Mouse (Mus musculus) cerebellum, adult 18-20 months (tissue): ENCODE data around the gene Plcg2.

ENCODE experiments used
- DNase-seq, 2 experiments: peaks; one replicate each; pipeline ENCODE4 v3.0.0; 2021

The Plcg2 gene

GRCm38 (mm10) chr8:117498179-117498914, at the start of gene Plcg2:
Gene Plcg2, plus strand, starts transcription at chr8:117498291.
- no peak for DNase-seq

GRCm38 (mm10) chr8:117451072-117451471, 47.0 kb upstream of the Plcg2 start:
- DNase-seq, result no peak

- no peak for DNase-seq
These were observed 44.1 kb upstream of the Plcg2 start for GRCm38 (mm10) chr8:117453974-117454373.

GRCm38 (mm10) chr8:117454516-117455116, 43.5 kb upstream of the Plcg2 start:
- no peak for DNase-seq

- no peak for DNase-seq
These were observed 42.4 kb upstream of the Plcg2 start for GRCm38 (mm10) chr8:117455701-117456100.

- no peak for DNase-seq
These were observed 39.7 kb upstream of the Plcg2 start for GRCm38 (mm10) chr8:117458440-117458839.

- DNase-seq, result no peak
These were observed 35.3 kb upstream of the Plcg2 start for GRCm38 (mm10) chr8:117462701-117463284.

- DNase-seq, result no peak
These were observed 33.6 kb upstream of the Plcg2 start for GRCm38 (mm10) chr8:117464525-117464924.

- DNase-seq, result peak; percentile 58 to 60
These were observed 32.8 kb upstream of the Plcg2 start for GRCm38 (mm10) chr8:117465250-117465649.

GRCm38 (mm10) chr8:117467466-117467865, 30.6 kb upstream of the Plcg2 start:
- no peak for DNase-seq

GRCm38 (mm10) chr8:117469431-117470341, 28.4 kb upstream of the Plcg2 start:
- no peak for DNase-seq

- peak; percentile 43 to 48 for DNase-seq
These were observed 27.7 kb upstream of the Plcg2 start for GRCm38 (mm10) chr8:117470342-117470781.

- peak; percentile 36 to 57 for DNase-seq
These were observed 26.9 kb upstream of the Plcg2 start for GRCm38 (mm10) chr8:117471174-117471573.

- DNase-seq, result no peak
These were observed 26.4 kb upstream of the Plcg2 start for GRCm38 (mm10) chr8:117471655-117472054.

GRCm38 (mm10) chr8:117472332-117472731, 25.8 kb upstream of the Plcg2 start:
- no peak for DNase-seq

GRCm38 (mm10) chr8:117474944-117475343, 23.1 kb upstream of the Plcg2 start:
- peak; percentile 87 to 93 for DNase-seq

GRCm38 (mm10) chr8:117475819-117476218, 22.3 kb upstream of the Plcg2 start:
- DNase-seq, result no peak

- no peak for DNase-seq
These were observed 20.0 kb upstream of the Plcg2 start for GRCm38 (mm10) chr8:117478082-117478481.

GRCm38 (mm10) chr8:117479996-117480395, 18.1 kb upstream of the Plcg2 start:
- DNase-seq, result no peak

GRCm38 (mm10) chr8:117480516-117480915, 17.6 kb upstream of the Plcg2 start:
- no peak for DNase-seq

GRCm38 (mm10) chr8:117481830-117482229, 16.3 kb upstream of the Plcg2 start:
- DNase-seq, result no peak

- no peak for DNase-seq
These were observed 13.4 kb upstream of the Plcg2 start for GRCm38 (mm10) chr8:117484731-117485130.

- no peak for DNase-seq
These were observed 12.8 kb upstream of the Plcg2 start for GRCm38 (mm10) chr8:117485316-117485715.
